Mouse (Mus musculus): ENCODE results near the gene N4bp2. TPM values are rescaled to one million over a fixed set of nuclear protein-coding genes. Genes with fewer than 3 reads are reported as not detected.

N4bp2 gene
- polyA plus RNA-seq, 1 experiment from 2014 or later, result 36.4 TPM

- DNase-seq (ENCODE audit: extremely low spot score, low spot score), result no peak
- Histone ChIP-seq H3K9me3 (no peaks in the 10 kb centered on the region), H3K27ac (no peak overlapping the region), H3K4me3 (no peak overlapping the region), H3K27me3 (ENCODE audit: poor library complexity, severe bottlenecking) (no peaks in the 10 kb centered on the region), H3K4me1 (peaks cover 4% of the 10 kb centered on the region), H3K36me3 (replicated peaks) (no peaks in the 10 kb centered on the region)
- WGBS, result 87% methylated on average over 12 of the region's 12 CpGs
Observed at GRCm38 (mm10) chr5:65863349-65863749, 100.0 kb downstream of the N4bp2 start.

- Histone ChIP-seq H3K36me3 (replicated peaks) (no peaks in the 10 kb centered on the region), H3K27me3 (ENCODE audit: poor library complexity, severe bottlenecking) (no peaks in the 10 kb centered on the region), H3K27ac (no peak overlapping the region), H3K4me3 (no peak overlapping the region), H3K9me3 (no peaks in the 10 kb centered on the region), H3K4me1 (peaks cover 4% of the 10 kb centered on the region)
- DNase-seq (ENCODE audit: extremely low spot score, low spot score), result no peak
- WGBS, result 94% methylated on average over 7 of the region's 7 CpGs
Observed at GRCm38 (mm10) chr5:65864486-65864885, 101.2 kb downstream of the N4bp2 start.

DNA sequence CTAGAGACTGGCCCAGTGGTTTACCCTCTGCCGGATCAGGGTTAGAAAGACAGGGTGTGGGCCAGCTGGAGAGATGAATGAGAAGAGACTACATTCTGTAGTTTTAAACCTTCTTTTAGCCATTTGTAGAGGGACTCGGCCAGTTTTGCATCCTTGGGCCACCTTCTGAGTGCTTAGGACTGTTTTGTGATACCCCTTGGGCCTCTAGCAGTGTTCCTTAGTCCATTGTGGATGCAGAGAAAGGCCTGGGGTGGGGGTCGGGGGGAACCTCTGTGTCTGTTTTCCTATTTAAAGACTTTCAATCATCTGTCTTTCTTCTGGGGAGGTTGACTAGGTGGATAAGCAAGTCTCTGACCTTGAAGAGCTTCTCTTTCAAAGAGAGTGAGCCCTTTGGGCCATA lies 101.6 kb downstream of the N4bp2 start:
- 82% methylated on average over 3 of the region's 3 CpGs for WGBS
- Histone ChIP-seq H3K4me1 (peaks cover 4% of the 10 kb centered on the region), H3K9me3 (no peaks in the 10 kb centered on the region), H3K27ac (no peak overlapping the region), H3K36me3 (replicated peaks) (no peaks in the 10 kb centered on the region), H3K27me3 (ENCODE audit: poor library complexity, severe bottlenecking) (no peaks in the 10 kb centered on the region), H3K4me3 (no peak overlapping the region)
- no peak for DNase-seq (ENCODE audit: extremely low spot score, low spot score)

GRCm38 (mm10) chr5:65866591-65866990 lies 103.3 kb downstream of the N4bp2 start:
- 89% methylated on average over 6 of the region's 6 CpGs for WGBS

DNA sequence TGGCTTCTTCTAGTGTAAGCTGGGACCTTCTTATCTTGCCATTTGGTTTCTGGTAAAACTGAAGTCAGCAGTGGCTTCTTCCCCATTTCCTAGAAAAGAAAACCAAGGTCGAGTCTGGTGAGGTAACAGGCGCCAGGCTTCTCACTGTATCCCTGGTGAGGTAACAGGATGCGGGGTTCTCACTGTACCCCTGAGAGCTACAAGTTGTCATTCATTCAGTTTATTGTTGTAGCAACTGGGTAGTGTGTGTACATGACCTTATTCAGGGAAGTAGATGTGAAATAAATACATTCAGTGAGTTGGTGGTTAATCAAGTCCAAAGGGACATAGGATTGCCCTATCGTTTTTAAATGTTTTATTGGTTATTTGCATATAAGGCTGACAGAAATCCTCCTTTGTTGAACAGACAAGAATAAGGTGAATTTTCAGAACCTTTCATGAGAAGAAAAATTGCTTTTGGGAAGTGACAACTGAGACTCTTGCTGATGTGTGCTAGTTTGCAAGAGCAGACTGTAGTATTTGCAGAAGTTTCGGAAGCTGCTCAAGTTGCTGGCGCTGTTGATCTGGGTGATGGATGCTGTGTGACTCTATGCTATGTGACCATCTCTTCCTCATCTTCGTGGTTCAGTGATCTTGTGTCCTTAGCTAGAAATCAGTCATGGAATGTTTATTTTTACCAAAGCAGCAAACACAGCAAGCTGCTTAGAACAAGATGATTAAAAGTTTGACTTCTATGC lies 104.2 kb downstream of the N4bp2 start:
- DNase-seq (ENCODE audit: extremely low spot score, low spot score), result no peak

More at GRCm38 (mm10) chr5:65866591-65866990, 103.3 kb downstream of the N4bp2 start:
- Histone ChIP-seq H3K27ac (no peak overlapping the region), H3K27me3 (ENCODE audit: poor library complexity, severe bottlenecking) (no peaks in the 10 kb centered on the region), H3K9me3 (no peaks in the 10 kb centered on the region), H3K4me3 (no peak overlapping the region), H3K4me1 (no peaks in the 10 kb centered on the region), H3K36me3 (replicated peaks) (no peaks in the 10 kb centered on the region)
- DNase-seq (ENCODE audit: extremely low spot score, low spot score), result no peak

DNA sequence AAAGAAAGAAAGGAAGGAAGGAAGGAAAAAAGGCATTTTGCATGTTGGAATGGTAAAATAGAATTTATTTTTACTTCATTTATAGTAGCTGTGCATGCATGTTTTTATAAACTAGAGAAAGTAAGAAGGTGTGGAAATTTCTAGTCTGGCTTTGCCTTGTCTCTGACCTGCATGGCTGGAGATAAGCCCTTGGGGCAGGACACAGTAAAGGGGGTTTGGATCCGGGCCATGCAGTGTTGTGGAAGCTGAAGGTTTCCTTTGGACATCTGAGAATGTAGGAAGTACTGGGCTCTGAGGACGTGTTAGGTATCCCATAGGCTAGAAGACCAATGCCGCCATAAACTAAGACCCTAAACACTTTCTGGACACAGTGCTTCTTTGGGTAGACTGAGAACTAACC lies 105.1 kb downstream of the N4bp2 start:
- no peak overlapping the region for H3K27ac ChIP-seq
- no peak overlapping the region for H3K4me3 ChIP-seq
- H3K4me1 ChIP-seq, result no peaks in the 10 kb centered on the region
- H3K27me3 ChIP-seq (ENCODE audit: poor library complexity, severe bottlenecking), result no peaks in the 10 kb centered on the region
- H3K9me3 ChIP-seq, result no peaks in the 10 kb centered on the region
- WGBS, result 81% methylated on average over 3 of the region's 3 CpGs
- no peaks in the 10 kb centered on the region for H3K36me3 ChIP-seq (replicated peaks)
- DNase-seq (ENCODE audit: extremely low spot score, low spot score), result no peak

More for the DNA sequence above, 104.2 kb downstream of the N4bp2 start:
- no peak overlapping the region for H3K27ac ChIP-seq
- no peaks in the 10 kb centered on the region for H3K36me3 ChIP-seq (replicated peaks)
- H3K9me3 ChIP-seq, result no peaks in the 10 kb centered on the region
- no peaks in the 10 kb centered on the region for H3K4me1 ChIP-seq
- no peak overlapping the region for H3K4me3 ChIP-seq
- 91% methylated on average over 7 of the region's 7 CpGs for WGBS
- no peaks in the 10 kb centered on the region for H3K27me3 ChIP-seq (ENCODE audit: poor library complexity, severe bottlenecking)

DNA sequence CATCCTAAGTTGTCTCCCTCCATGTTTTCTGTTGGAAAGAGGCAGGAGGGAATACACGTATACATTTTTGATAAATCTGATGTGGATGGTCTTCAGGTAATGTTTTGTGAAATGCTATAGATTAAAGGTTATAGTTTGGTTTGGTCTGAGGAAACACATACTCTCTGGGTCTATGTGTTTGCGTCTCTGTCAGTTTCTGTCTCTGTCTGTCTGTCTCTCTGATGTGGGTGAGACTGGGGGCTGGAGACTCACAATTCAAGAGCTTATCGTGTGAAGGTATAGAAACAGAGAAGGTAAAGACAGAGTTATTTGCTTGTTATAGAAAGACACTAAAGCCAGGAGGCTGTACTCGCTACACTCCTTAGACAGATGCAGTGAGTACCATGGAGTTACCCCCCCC lies 106.3 kb downstream of the N4bp2 start:
- H3K4me1 ChIP-seq, result no peaks in the 10 kb centered on the region
- H3K27ac ChIP-seq, result no peak overlapping the region
- no peak for DNase-seq (ENCODE audit: extremely low spot score, low spot score)
- no peaks in the 10 kb centered on the region for H3K27me3 ChIP-seq (ENCODE audit: poor library complexity, severe bottlenecking)
- no peaks in the 10 kb centered on the region for H3K9me3 ChIP-seq
- H3K36me3 ChIP-seq (replicated peaks), result no peaks in the 10 kb centered on the region
- H3K4me3 ChIP-seq, result no peak overlapping the region
- 93% methylated on average over 4 of the region's 4 CpGs for WGBS

DNA sequence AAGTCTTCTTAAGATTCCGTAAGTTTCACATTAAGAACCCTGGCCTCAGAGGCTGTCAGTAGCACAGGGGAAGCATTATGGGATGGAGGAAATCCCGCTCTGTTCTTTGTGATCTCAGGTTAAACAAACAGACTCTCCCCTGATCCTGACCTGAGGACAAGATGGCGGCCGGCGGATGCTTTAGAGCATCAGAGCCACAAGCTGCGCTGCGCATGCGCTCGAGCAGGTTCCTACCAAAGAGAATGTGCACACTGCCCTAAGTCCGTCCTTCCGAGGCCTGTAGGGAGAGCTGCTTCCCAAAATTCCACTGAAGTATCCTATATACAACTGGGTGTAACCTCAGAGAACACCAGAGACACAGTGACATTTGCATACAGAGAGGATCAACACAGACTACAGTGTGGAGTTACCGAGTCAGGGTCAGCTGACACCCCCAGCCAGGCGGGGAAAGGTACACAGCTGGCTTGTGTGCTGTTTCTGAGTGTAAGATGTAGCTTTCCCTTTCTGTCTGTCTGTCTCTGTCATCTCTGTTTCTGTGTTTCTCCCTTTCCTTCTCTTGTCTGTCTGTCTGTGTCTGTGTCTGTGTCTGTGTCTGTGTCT lies 108.1 kb downstream of the N4bp2 start:
- no peaks in the 10 kb centered on the region for H3K27me3 ChIP-seq (ENCODE audit: poor library complexity, severe bottlenecking)
- no peak for DNase-seq (ENCODE audit: extremely low spot score, low spot score)
- no peak overlapping the region for H3K27ac ChIP-seq
- 91% methylated on average over 13 of the region's 13 CpGs for WGBS
- no peaks in the 10 kb centered on the region for H3K9me3 ChIP-seq
- H3K4me1 ChIP-seq, result no peaks in the 10 kb centered on the region
- H3K36me3 ChIP-seq (replicated peaks), result no peaks in the 10 kb centered on the region
- H3K4me3 ChIP-seq, result no peak overlapping the region

DNA sequence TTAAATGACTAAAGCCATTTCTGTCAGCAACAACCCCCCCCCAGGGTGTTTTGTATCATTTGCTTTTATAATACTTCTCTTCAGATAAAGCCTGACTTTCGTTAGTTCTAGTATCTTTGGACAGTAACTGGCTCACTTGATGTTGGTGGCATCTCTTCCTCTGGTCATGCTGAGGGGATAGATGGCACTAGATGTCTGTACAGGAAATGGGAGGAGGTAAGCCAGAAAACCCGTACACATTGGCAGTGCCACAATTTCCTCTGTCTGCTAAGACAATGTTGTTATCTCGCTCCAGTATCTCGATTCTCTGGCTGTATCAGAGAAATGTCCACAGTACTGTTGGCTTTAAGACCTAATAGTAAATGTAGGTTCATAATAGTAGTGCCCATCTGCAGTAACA lies 109.9 kb downstream of the N4bp2 start:
- no peaks in the 10 kb centered on the region for H3K9me3 ChIP-seq

GRCm38 (mm10) chr5:65875269-65875668 lies 111.9 kb downstream of the N4bp2 start:
- 92% methylated on average over 7 of the region's 7 CpGs for WGBS

More for the DNA sequence above, 109.9 kb downstream of the N4bp2 start:
- no peaks in the 10 kb centered on the region for H3K27me3 ChIP-seq (ENCODE audit: poor library complexity, severe bottlenecking)
- H3K36me3 ChIP-seq (replicated peaks), result no peaks in the 10 kb centered on the region
- DNase-seq (ENCODE audit: extremely low spot score, low spot score), result no peak
- 86% methylated on average over 4 of the region's 4 CpGs for WGBS
- H3K27ac ChIP-seq, result no peak overlapping the region
- no peak overlapping the region for H3K4me3 ChIP-seq
- no peaks in the 10 kb centered on the region for H3K4me1 ChIP-seq

GRCm38 (mm10) chr5:65878367-65878766 lies 115.0 kb downstream of the N4bp2 start:
- Histone ChIP-seq H3K4me3 (no peak overlapping the region), H3K27ac (no peak overlapping the region), H3K4me1 (0 out of 2 replicates have a peak, but pooled peaks cover 4% of the 10 kb centered on the region), H3K36me3 (replicated peaks) (no peaks in the 10 kb centered on the region), H3K9me3 (no peaks in the 10 kb centered on the region), H3K27me3 (ENCODE audit: poor library complexity, severe bottlenecking) (no peaks in the 10 kb centered on the region)
- no peak for DNase-seq (ENCODE audit: extremely low spot score, low spot score)
- 79% methylated on average over 3 of the region's 3 CpGs for WGBS

More at GRCm38 (mm10) chr5:65875269-65875668, 111.9 kb downstream of the N4bp2 start:
- no peaks in the 10 kb centered on the region for H3K36me3 ChIP-seq (replicated peaks)
- no peak overlapping the region for H3K27ac ChIP-seq
- no peaks in the 10 kb centered on the region for H3K9me3 ChIP-seq
- no peaks in the 10 kb centered on the region for H3K4me1 ChIP-seq
- no peak for DNase-seq (ENCODE audit: extremely low spot score, low spot score)
- no peaks in the 10 kb centered on the region for H3K27me3 ChIP-seq (ENCODE audit: poor library complexity, severe bottlenecking)
- no peak overlapping the region for H3K4me3 ChIP-seq

All from forebrain, embryonic 10.5 days (tissue).